Mouse (Mus musculus): Measurements from ENCODE around the gene Clcf1. TPM values are rescaled to one million over a fixed set of nuclear protein-coding genes. Genes with fewer than 3 reads are reported as not detected.

The Clcf1 gene
- polyA plus RNA-seq, 1 experiment: 16.8 TPM

DNA sequence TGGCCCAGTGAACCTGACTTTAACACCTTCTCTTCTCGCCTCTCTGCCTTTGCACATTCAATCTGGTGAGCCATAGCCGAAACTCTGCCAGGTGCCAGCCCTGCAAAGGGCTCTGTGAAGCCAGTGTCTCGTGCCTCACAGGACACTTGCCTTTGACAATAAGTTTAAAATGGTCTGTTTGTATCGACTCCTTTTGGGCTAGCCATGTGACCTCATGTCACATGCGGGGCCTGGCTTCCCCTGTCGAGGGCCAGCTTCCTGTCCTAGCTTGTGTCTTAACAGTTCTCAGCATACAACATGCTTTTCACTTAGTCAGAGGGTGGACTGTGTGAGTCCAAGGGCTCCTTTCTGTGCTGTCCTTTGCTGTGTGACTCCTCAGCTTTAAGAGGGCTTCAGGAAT lies 48.7 kb downstream of the Clcf1 start:
- no peak overlapping the region for H3K27ac ChIP-seq (ENCODE audit: insufficient read depth, low read length)
- H3K4me1 ChIP-seq (ENCODE audit: control insufficient read depth, insufficient read depth, low read length): peaks cover 6% of the 10 kb centered on the region; the same call in 1 of the 2 replicates
- no peak overlapping the region for H3K4me3 ChIP-seq (ENCODE audit: insufficient read depth, low read length)
- TF ChIP-seq CTCF (IDR thresholded peaks at IDR 0.05; ENCODE audit: borderline replicate concordance, insufficient read depth, low read length) (no peak), POLR2A (IDR thresholded peaks at IDR 0.05; ENCODE audit: low read depth, low read length) (no peak)

DNA sequence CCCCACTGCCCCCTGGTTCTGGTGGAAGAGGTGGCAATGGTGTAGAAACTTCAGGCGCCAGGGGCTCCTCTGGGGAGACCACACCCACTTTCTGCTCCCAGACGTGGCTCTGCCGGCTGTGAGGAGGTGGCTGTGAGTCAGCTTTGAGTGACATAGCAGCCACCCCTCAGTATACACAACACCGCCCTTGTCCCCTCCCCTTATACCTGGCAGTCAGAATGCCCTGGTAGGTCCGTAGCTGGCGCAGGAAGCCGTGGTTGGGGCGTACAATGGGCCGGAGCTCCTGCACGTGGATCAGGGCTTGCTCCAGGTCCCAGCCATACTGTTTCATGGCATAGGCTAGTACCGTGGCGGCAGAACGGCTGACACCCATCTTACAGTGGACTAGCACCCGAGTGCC lies 49.7 kb downstream of the Clcf1 start:
- Histone ChIP-seq H3K27ac (ENCODE audit: insufficient read depth, low read length) (peak overlapping the region; percentile 4; the same call in 1 of the 2 replicates), H3K4me3 (ENCODE audit: insufficient read depth, low read length) (no peak overlapping the region), H3K4me1 (ENCODE audit: control insufficient read depth, insufficient read depth, low read length) (peaks cover 6% of the 10 kb centered on the region; the same call in 1 of the 2 replicates)
- no peak for TF ChIP-seq POLR2A (IDR thresholded peaks at IDR 0.05; ENCODE audit: low read depth, low read length)
- no peak for TF ChIP-seq CTCF (IDR thresholded peaks at IDR 0.05; ENCODE audit: borderline replicate concordance, insufficient read depth, low read length)

DNA sequence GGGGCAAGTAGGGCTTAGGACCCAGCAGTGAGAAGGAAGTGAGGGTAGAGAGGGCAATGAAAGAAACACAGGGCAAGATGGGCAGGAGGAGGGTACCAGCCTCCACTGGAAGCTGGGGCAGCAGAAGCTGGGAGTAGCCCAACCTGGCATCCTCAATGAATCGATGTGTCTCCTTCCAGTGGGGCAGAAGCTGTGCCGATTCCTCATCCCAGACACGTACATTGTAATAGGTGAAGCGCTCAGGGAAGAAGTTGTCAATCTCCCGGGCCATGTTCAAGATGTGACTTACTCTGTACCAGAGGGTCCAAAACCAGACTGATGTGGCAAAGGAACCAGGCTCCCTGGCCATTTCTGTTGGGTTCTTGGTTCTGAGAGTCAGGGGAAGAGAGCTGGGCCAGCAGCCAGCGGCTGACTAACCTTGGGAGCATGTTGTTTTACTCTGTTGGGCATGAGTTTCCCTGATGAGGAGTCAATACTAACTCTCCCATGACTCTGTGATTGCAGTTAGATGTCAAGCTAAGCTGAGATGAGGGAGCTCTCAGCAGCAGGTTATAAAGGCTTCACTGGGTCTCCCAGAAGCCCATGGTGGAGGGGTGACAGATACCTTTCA lies 50.2 kb downstream of the Clcf1 start:
- Histone ChIP-seq H3K27ac (ENCODE audit: insufficient read depth, low read length) (peak overlapping the region; percentile 4; the same call in 1 of the 2 replicates), H3K4me3 (ENCODE audit: insufficient read depth, low read length) (no peak overlapping the region), H3K4me1 (ENCODE audit: control insufficient read depth, insufficient read depth, low read length) (peaks cover 6% of the 10 kb centered on the region; the same call in 1 of the 2 replicates)
- TF ChIP-seq POLR2A (IDR thresholded peaks at IDR 0.05; ENCODE audit: low read depth, low read length) (no peak), CTCF (IDR thresholded peaks at IDR 0.05; ENCODE audit: borderline replicate concordance, insufficient read depth, low read length) (no peak)

DNA sequence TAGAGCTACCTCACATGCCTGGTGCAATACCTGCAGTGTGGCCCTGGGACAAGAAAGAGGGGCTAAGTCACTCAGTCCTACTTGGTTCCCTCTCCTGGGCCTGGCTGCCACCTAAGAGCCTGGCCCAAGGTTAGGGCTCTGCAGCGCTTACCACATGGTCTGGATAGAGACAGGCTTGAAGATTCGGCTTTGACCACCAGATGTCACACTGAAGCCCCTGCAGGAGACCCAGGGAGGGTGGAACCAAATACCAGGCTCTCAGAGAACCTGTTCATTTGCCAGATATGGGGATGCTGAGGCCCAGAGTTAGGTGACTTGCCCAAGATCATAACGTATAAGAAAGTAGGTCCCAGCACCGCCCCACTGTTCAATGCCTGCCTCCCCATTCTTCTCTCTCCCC lies 51.9 kb downstream of the Clcf1 start:
- Histone ChIP-seq H3K27ac (ENCODE audit: insufficient read depth, low read length) (no peak overlapping the region), H3K4me3 (ENCODE audit: insufficient read depth, low read length) (no peak overlapping the region), H3K4me1 (ENCODE audit: control insufficient read depth, insufficient read depth, low read length) (peaks cover 6% of the 10 kb centered on the region; the same call in 1 of the 2 replicates)
- TF ChIP-seq POLR2A (IDR thresholded peaks at IDR 0.05; ENCODE audit: low read depth, low read length) (no peak), CTCF (IDR thresholded peaks at IDR 0.05; ENCODE audit: borderline replicate concordance, insufficient read depth, low read length) (no peak)

DNA sequence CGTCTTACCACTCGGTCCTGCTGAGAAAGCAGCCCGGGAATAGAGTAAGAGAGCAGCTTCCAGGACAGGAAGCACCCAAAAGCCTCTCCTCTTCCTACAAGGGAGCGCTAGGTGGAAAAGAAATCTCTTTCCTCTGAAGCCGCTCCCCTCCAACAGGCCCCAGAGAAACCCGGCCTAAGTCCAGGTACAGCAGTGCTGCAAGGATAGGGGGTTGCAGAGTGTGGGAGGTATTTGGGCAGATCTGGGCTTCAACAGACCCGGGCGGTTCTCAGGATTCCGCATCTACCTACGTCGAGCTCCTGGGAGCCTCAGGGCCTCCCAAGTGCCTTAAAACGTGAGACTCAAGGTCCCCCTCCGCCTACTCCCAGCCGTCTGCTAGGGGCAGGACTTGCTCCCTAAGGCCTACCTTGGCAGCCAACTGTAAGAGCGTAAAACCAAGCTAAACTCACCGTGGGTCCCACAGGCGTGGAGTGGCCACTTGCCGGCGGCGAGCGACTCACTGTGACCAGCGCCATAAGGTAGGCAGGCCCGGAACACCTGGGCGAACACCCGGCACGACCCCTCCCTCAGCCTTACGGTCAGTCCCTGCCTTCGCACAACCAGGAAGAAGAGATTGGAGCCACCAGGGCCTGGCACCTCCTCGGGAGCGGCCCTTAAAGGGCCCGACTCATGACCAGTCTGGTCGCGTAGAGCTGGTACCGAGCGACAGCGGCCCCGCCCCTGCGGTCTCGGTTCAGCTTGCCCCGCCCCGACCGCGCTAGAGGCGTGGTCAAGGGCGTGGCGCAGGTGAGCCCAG lies 54.7 kb downstream of the Clcf1 start, which contains the start of gene Ssh3:
Gene Ssh3 (minus strand): TSS at position 615 of the 796 bp plus-strand sequence.
- H3K27ac ChIP-seq (ENCODE audit: insufficient read depth, low read length): no peak within 1 kb of the TSS
- H3K4me1 ChIP-seq (ENCODE audit: control insufficient read depth, insufficient read depth, low read length): peaks cover 6% of the 10 kb centered on the region; the same call in 1 of the 2 replicates
- H3K4me3 ChIP-seq (ENCODE audit: insufficient read depth, low read length): peak within 1 kb of the TSS; percentile 45
- TF ChIP-seq POLR2A (IDR thresholded peaks at IDR 0.05; ENCODE audit: low read depth, low read length) (peak; percentile 43), CTCF (IDR thresholded peaks at IDR 0.05; ENCODE audit: borderline replicate concordance, insufficient read depth, low read length) (no peak)

DNA sequence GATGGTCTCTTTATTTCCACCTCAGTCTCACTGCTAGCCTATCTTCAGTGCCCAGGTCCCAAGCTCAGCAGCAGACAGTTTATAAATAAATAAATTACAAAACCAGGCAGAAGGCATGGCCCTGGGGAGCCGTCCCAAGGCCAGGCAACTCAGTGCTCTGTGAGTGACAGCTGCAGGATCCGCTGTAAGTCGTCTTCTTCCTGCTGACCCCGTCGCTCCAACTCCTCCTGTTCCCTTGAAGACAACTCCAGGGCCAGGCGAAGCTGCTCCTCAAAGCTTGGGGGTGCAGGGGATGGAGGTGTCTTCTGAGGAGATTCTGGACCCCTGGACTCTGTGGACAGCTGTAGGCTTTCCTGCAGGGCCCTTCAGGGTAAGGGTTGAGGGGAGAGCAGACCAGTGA lies 56.1 kb downstream of the Clcf1 start:
- Histone ChIP-seq H3K4me3 (ENCODE audit: insufficient read depth, low read length) (no peak overlapping the region), H3K27ac (ENCODE audit: insufficient read depth, low read length) (no peak overlapping the region), H3K4me1 (ENCODE audit: control insufficient read depth, insufficient read depth, low read length) (no peaks in the 10 kb centered on the region)
- TF ChIP-seq CTCF (IDR thresholded peaks at IDR 0.05; ENCODE audit: borderline replicate concordance, insufficient read depth, low read length): no peak
- TF ChIP-seq POLR2A (IDR thresholded peaks at IDR 0.05; ENCODE audit: low read depth, low read length): no peak

DNA sequence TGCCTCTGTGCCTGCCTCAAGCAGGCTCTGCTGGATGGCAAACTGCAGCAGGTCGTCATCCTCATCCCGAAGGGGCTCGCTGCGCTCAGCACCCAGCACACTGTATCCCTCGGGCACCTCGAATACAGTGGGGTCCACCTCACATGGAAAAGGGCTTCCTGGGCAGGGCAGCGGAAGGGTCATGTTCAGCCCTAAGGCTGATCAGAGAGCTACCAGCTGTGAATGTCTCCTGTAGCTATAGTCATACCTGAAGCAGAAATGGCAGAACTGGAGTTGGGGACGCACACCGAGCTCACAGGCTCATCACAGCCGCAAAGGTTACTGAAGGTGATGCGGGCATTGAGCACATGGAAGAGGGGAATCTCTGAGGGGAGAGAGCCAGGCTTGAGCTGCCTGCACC lies 56.9 kb downstream of the Clcf1 start:
- Histone ChIP-seq H3K4me1 (ENCODE audit: control insufficient read depth, insufficient read depth, low read length) (no peaks in the 10 kb centered on the region), H3K27ac (ENCODE audit: insufficient read depth, low read length) (no peak overlapping the region), H3K4me3 (ENCODE audit: insufficient read depth, low read length) (no peak overlapping the region)
- TF ChIP-seq POLR2A (IDR thresholded peaks at IDR 0.05; ENCODE audit: low read depth, low read length): no peak
- no peak for TF ChIP-seq CTCF (IDR thresholded peaks at IDR 0.05; ENCODE audit: borderline replicate concordance, insufficient read depth, low read length)

Other genes starting within 250 kb of the Clcf1 start
- gene Aldh3b2, start 241.9 kb upstream of the Clcf1 start, polyA plus RNA-seq (2011; ENCODE audit: insufficient read length, low read depth, missing spikeins): not detected in 2 replicates
- gene Acy3, start 227.7 kb upstream of the Clcf1 start, polyA plus RNA-seq (2011; ENCODE audit: insufficient read length, low read depth, missing spikeins): 4.9 and 7.7 TPM in 2 replicates
- gene Tbx10, start 221.5 kb upstream of the Clcf1 start, polyA plus RNA-seq (2011; ENCODE audit: insufficient read length, low read depth, missing spikeins): not detected in 2 replicates
- 18.5 and 19.7 TPM in 2 replicates for gene Nudt8, start 213.7 kb upstream of the Clcf1 start, polyA plus RNA-seq (2011; ENCODE audit: insufficient read length, low read depth, missing spikeins)
- 2.1 TPM in 2 replicates for gene Gm49405, start 213.6 kb upstream of the Clcf1 start, polyA plus RNA-seq (2011; ENCODE audit: insufficient read length, low read depth, missing spikeins)
- gene Doc2g, start 210.9 kb upstream of the Clcf1 start, polyA plus RNA-seq (2011; ENCODE audit: insufficient read length, low read depth, missing spikeins): 2.1 and 3.2 TPM in 2 replicates
- 64.3 and 74.1 TPM in 2 replicates for gene Ndufv1, start 201.4 kb upstream of the Clcf1 start, polyA plus RNA-seq (2011; ENCODE audit: insufficient read length, low read depth, missing spikeins)
- gene Gstp1, start 176.3 kb upstream of the Clcf1 start, polyA plus RNA-seq (2011; ENCODE audit: insufficient read length, low read depth, missing spikeins): 225 and 296 TPM in 2 replicates
- gene Gstp2, start 168.2 kb upstream of the Clcf1 start, polyA plus RNA-seq (2011; ENCODE audit: insufficient read length, low read depth, missing spikeins): 1.7 and 3.1 TPM in 2 replicates
- gene Gstp3, start 154.7 kb upstream of the Clcf1 start, polyA plus RNA-seq (2011; ENCODE audit: insufficient read length, low read depth, missing spikeins): not detected in 2 replicates
- not detected in 2 replicates for gene Cabp2, start 132.7 kb upstream of the Clcf1 start, polyA plus RNA-seq (2011; ENCODE audit: insufficient read length, low read depth, missing spikeins)
- gene Cdk2ap2, start 117.1 kb upstream of the Clcf1 start, polyA plus RNA-seq (2011; ENCODE audit: insufficient read length, low read depth, missing spikeins): 25.1 and 32.1 TPM in 2 replicates
- gene Pitpnm1, start 114.2 kb upstream of the Clcf1 start, polyA plus RNA-seq (2011; ENCODE audit: insufficient read length, low read depth, missing spikeins): 14.5 and 19.5 TPM in 2 replicates
- 63.9 and 72.7 TPM in 2 replicates for gene Aip, start 88.4 kb upstream of the Clcf1 start, polyA plus RNA-seq (2011; ENCODE audit: insufficient read length, low read depth, missing spikeins)
- not detected in 2 replicates for gene Gpr152, start 74.5 kb upstream of the Clcf1 start, polyA plus RNA-seq (2011; ENCODE audit: insufficient read length, low read depth, missing spikeins)
- gene Cabp4, start 70.2 kb upstream of the Clcf1 start, polyA plus RNA-seq (2011; ENCODE audit: insufficient read length, low read depth, missing spikeins): not detected in 2 replicates
- 143 and 179 TPM in 2 replicates for gene Coro1b, start 65.6 kb upstream of the Clcf1 start, polyA plus RNA-seq (2011; ENCODE audit: insufficient read length, low read depth, missing spikeins)
- gene Ptprcap, start 60.6 kb upstream of the Clcf1 start, polyA plus RNA-seq (2011; ENCODE audit: insufficient read length, low read depth, missing spikeins): 0.50 TPM in 1 of 2 replicates, not detected in the other
- gene Rps6kb2, start 50.9 kb upstream of the Clcf1 start, polyA plus RNA-seq (2011; ENCODE audit: insufficient read length, low read depth, missing spikeins): 18.7 and 35.9 TPM in 2 replicates
- gene Carns1, start 38.8 kb upstream of the Clcf1 start, polyA plus RNA-seq (2011; ENCODE audit: insufficient read length, low read depth, missing spikeins): 3.3 and 4.4 TPM in 2 replicates
- gene Tbc1d10c, start 23.0 kb upstream of the Clcf1 start, polyA plus RNA-seq (2011; ENCODE audit: insufficient read length, low read depth, missing spikeins): 0.25 and 0.42 TPM in 2 replicates
- gene Ppp1ca, start 22.2 kb upstream of the Clcf1 start, polyA plus RNA-seq (2011; ENCODE audit: insufficient read length, low read depth, missing spikeins): 327 and 340 TPM in 2 replicates
- 25.5 and 32.3 TPM in 2 replicates for gene Rad9a, start 12.6 kb upstream of the Clcf1 start, polyA plus RNA-seq (2011; ENCODE audit: insufficient read length, low read depth, missing spikeins)
- not detected in 2 replicates for gene AC109138.7, start 119 bp downstream of the Clcf1 start, polyA plus RNA-seq (2011; ENCODE audit: insufficient read length, low read depth, missing spikeins)
- 55.2 and 55.8 TPM in 2 replicates for gene Pold4, start 17.7 kb downstream of the Clcf1 start, polyA plus RNA-seq (2011; ENCODE audit: insufficient read length, low read depth, missing spikeins)
- 14.0 and 22.5 TPM in 2 replicates for gene Ssh3, start 54.9 kb downstream of the Clcf1 start, polyA plus RNA-seq (2011; ENCODE audit: insufficient read length, low read depth, missing spikeins)
- 5.7 and 7.3 TPM in 2 replicates for gene Ankrd13d, start 68.9 kb downstream of the Clcf1 start, polyA plus RNA-seq (2011; ENCODE audit: insufficient read length, low read depth, missing spikeins)
- gene Grk2, start 92.0 kb downstream of the Clcf1 start, polyA plus RNA-seq (2011; ENCODE audit: insufficient read length, low read depth, missing spikeins): 40.5 and 41.6 TPM in 2 replicates
- gene Kdm2a, start 184.0 kb downstream of the Clcf1 start, polyA plus RNA-seq (2011; ENCODE audit: insufficient read length, low read depth, missing spikeins): 78.1 and 90.4 TPM in 2 replicates
- 24.1 and 29.2 TPM in 2 replicates for gene Rhod, start 225.2 kb downstream of the Clcf1 start, polyA plus RNA-seq (2011; ENCODE audit: insufficient read length, low read depth, missing spikeins)